8 mouse cellular contexts compared by ENCODE assay signal in genomic region chr2:167631591-167632448, GRCm38 (mm10). TPM values are rescaled to one million over a fixed set of nuclear protein-coding genes. Genes with fewer than 3 reads are reported as not detected.
DNase-seq lines count a peak whose midpoint lies in the region; ATAC-seq and TF ChIP-seq lines count a peak whose summit lies in the region.

Gene Ube2v1 (minus strand): TSS chr2:167632095.

- H3K27me3 ChIP-seq in heart, embryonic 10.5 days (ENCODE audit: insufficient read depth, poor library complexity, severe bottlenecking) = no peaks in the 10 kb centered on the region
- H3K27me3 ChIP-seq in kidney, embryonic 15.5 days = no peaks in the 10 kb centered on the region

- H3K36me3 ChIP-seq in heart, embryonic 10.5 days = peaks cover 20% of the 10 kb centered on the region
- H3K36me3 ChIP-seq in kidney, embryonic 15.5 days = peaks cover 21% of the 10 kb centered on the region

- peak within 1 kb of the TSS; percentile 92 for H3K9ac ChIP-seq in kidney, embryonic 15.5 days

- no peak for TF ChIP-seq POLR2A in bone marrow macrophage, adult 2 months (IDR thresholded peaks at IDR 0.05; ENCODE audit: borderline replicate concordance, low read depth, low read length)
- peak; percentile 48 for TF ChIP-seq POLR2A in embryonic fibroblast, embryonic 13.5 days (IDR thresholded peaks at IDR 0.05; ENCODE audit: low read depth, low read length)

- DNase-seq in A20 (ENCODE audit: low read depth, low spot score) = peak; percentile 100
- peak; percentile 98 for DNase-seq in heart, embryonic 10.5 days (ENCODE audit: low spot score)
- DNase-seq in liver = peak; percentile 99
- DNase-seq in spleen, postnatal 4 days (ENCODE audit: low spot score in 2 of 2) = peak; percentile 98 to 99

- H3K27ac ChIP-seq in bone marrow macrophage, adult 2 months (ENCODE audit: insufficient read depth, low read depth, low read length) = peak within 1 kb of the TSS; percentile 80
- peak within 1 kb of the TSS; percentile 94 for H3K27ac ChIP-seq in embryonic fibroblast, embryonic 13.5 days (ENCODE audit: insufficient read depth, low read length)
- peak within 1 kb of the TSS; percentile 100 for H3K27ac ChIP-seq in heart, embryonic 10.5 days
- peak within 1 kb of the TSS; percentile 93 for H3K27ac ChIP-seq in kidney, embryonic 15.5 days

- no peak for TF ChIP-seq CTCF in bone marrow macrophage, adult 2 months (IDR thresholded peaks at IDR 0.05; ENCODE audit: low read depth, low read length)
- no peak for TF ChIP-seq CTCF in embryonic fibroblast, embryonic 13.5 days (IDR thresholded peaks at IDR 0.05; ENCODE audit: borderline replicate concordance, insufficient read depth, low read length)

- peak within 1 kb of the TSS; percentile 87 for H3K4me2 ChIP-seq in kidney, embryonic 15.5 days

- H3K4me1 ChIP-seq in bone marrow macrophage, adult 2 months (ENCODE audit: control insufficient read depth, insufficient read depth, low read length) = peaks cover 41% of the 10 kb centered on the region
- peaks cover 14% of the 10 kb centered on the region; the same call in 1 of the 2 replicates for H3K4me1 ChIP-seq in embryonic fibroblast, embryonic 13.5 days (ENCODE audit: control insufficient read depth, insufficient read depth, low read length)
- H3K4me1 ChIP-seq in heart, embryonic 10.5 days = peaks cover 68% of the 10 kb centered on the region
- H3K4me1 ChIP-seq in kidney, embryonic 15.5 days = peaks cover 67% of the 10 kb centered on the region

- WGBS in heart, embryonic 10.5 days = under 1% methylated on average over 85 of the region's 87 CpGs
- under 1% methylated on average over 78 of the region's 87 CpGs for WGBS in kidney, embryonic 15.5 days

- no peaks in the 10 kb centered on the region for H3K9me3 ChIP-seq in heart, embryonic 10.5 days
- no peaks in the 10 kb centered on the region for H3K9me3 ChIP-seq in kidney, embryonic 15.5 days (replicated peaks)

- peak; percentile 82 for ATAC-seq in kidney, embryonic 15.5 days (replicated peaks; ENCODE audit: low FRiP score)
- ATAC-seq in monocyte, adult 5-6 weeks (replicated peaks; ENCODE audit: insufficient number of reproducible peaks, low FRiP score, low TSS enrichment, poor library complexity, severe bottlenecking) = peak; percentile 46

- peak within 1 kb of the TSS; percentile 59 for H3K4me3 ChIP-seq in bone marrow macrophage, adult 2 months (ENCODE audit: insufficient read depth, low read length)
- peak within 1 kb of the TSS; percentile 95 for H3K4me3 ChIP-seq in embryonic fibroblast, embryonic 13.5 days (ENCODE audit: insufficient read depth, low read length)
- peak within 1 kb of the TSS; percentile 95 for H3K4me3 ChIP-seq in heart, embryonic 10.5 days
- H3K4me3 ChIP-seq in kidney, embryonic 15.5 days (replicated peaks) = peak within 1 kb of the TSS; percentile 93

RNA-seq across cellular contexts. Expression of gene Ube2v1, which starts in this region (rescaled TPM):
- polyA plus RNA-seq in bone marrow macrophage, adult 2 months (2012; ENCODE audit: insufficient read depth, insufficient read length, missing spikeins) = 132 and 166 TPM in 2 replicates
- 227 and 265 TPM in 2 replicates for polyA plus RNA-seq in embryonic fibroblast, embryonic 13.5 days (2011; ENCODE audit: insufficient read length, low read depth, missing spikeins)
- 312 and 332 TPM in 2 replicates for polyA plus RNA-seq in heart, embryonic 10.5 days (2016; fragmentation: Nextera tagmentation; extraction: Ambion mirVana)
- polyA plus RNA-seq in kidney, embryonic 15.5 days (2015; fragmentation: Nextera tagmentation; extraction: Ambion mirVana) = 284 and 313 TPM in 2 replicates
- 43.7 to 97.6 TPM (median 59.7 TPM) in 3 replicates for total RNA-seq in monocyte, adult 5-6 weeks (2017)

Comparison
In these comparisons a context has a peak if more than half of its experiments do, and no peak if none do; other contexts are left out.
1. Peak in every context shown above with its lines: DNase-seq, ATAC-seq, H3K4me3 ChIP-seq and H3K27ac ChIP-seq.